Mouse (Mus musculus) intestine, embryonic 14.5 days (tissue): ENCODE measurements around the gene Fbxw7. TPM values are rescaled to one million over a fixed set of nuclear protein-coding genes. Genes with fewer than 3 reads are reported as not detected.
"Not testable (repeated sequence)": the region's sequence is repeated elsewhere in the genome, so short reads cannot be mapped to it uniquely, and the experiment has no call there.

ENCODE experiments used
- ATAC-seq: fragments of 200-750 bp; cut with Nextera tagmentation; replicated peaks from 2 replicates; pipeline ENCODE4 v1.8.0; 2017; ENCODE audit warnings: low read depth, moderate number of reproducible peaks, moderate TSS enrichment, moderate library complexity; ENCODE audit not compliant: low FRiP score, low TSS enrichment
- DNase-seq: peaks from one replicate; pipeline ENCODE4 v3.0.0-alpha.2; 2018; ENCODE audit warnings: low spot score
- H3K27ac ChIP-seq: fragments of 300-500 bp; sonication (generic); 2 replicates; pipeline ENCODE4 v1.5.1; 2014; ENCODE audit warnings: low read depth, mild to moderate bottlenecking, control low read depth
- H3K27me3 ChIP-seq: fragments of 300-500 bp; sonication (generic); replicated peaks from 2 replicates; pipeline ENCODE4 v1.6.1; 2014; ENCODE audit warnings: low read length, control low read depth; ENCODE audit not compliant: control insufficient read depth, insufficient read depth
- H3K36me3 ChIP-seq: fragments of 300-500 bp; sonication (generic); 2 replicates; pipeline ENCODE4 v1.6.1; 2014; ENCODE audit warnings: low read length, control low read depth; ENCODE audit not compliant: control insufficient read depth, insufficient read depth
- H3K4me1 ChIP-seq: fragments of 300-500 bp; sonication (generic); replicated peaks from 2 replicates; pipeline ENCODE4 v1.6.1; 2014; ENCODE audit warnings: low read length, control low read depth, mixed read lengths; ENCODE audit not compliant: control insufficient read depth, insufficient read depth
- H3K4me2 ChIP-seq: fragments of 300-500 bp; sonication (generic); 2 replicates; pipeline ENCODE4 v1.6.1; 2014; ENCODE audit warnings: low read length
- H3K4me3 ChIP-seq: fragments of 300-500 bp; sonication (generic); 2 replicates; pipeline ENCODE4 v1.5.1; 2014; ENCODE audit warnings: low read depth, low read length, control low read depth, mixed read lengths
- H3K9ac ChIP-seq: fragments of 300-500 bp; sonication (generic); 2 replicates; pipeline ENCODE4 v1.6.1; 2014; ENCODE audit warnings: mild to moderate bottlenecking, low read length
- H3K9me3 ChIP-seq: fragments of 300-500 bp; sonication (generic); 2 replicates; pipeline ENCODE4 v1.6.1; 2016; ENCODE audit warnings: low read length, control low read depth; ENCODE audit not compliant: control insufficient read depth
- WGBS: fragments of 180-500 bp; shearing (Covaris S2); extraction: QIAGEN DNeasy Blood & Tissue Kit; methylation state at CpG from one replicate; pipeline ENCODE4 v1.1.7; 2014; 5-methylcytosine and 5-hydroxymethylcytosine counted together
- polyA plus RNA-seq: library from polyadenylated mRNA; unstranded; fragments of >200 nt; fragmentation: Nextera tagmentation; extraction: Ambion mirVana; gene quantifications from 2 replicates; pipeline ENCODE4 v1.2.1, GENCODE M21; 2014

Fbxw7 gene
- polyA plus RNA-seq, 1 experiment from 2014 or later: 12.7 TPM

- H3K27ac ChIP-seq: no peak overlapping the region
- 0 out of 2 replicates have a peak, but pooled peaks cover 3% of the 10 kb centered on the region for H3K4me1 ChIP-seq
- 83% methylated on average over 1 of the region's 1 CpGs for WGBS
- no peak overlapping the region for H3K9ac ChIP-seq
- H3K36me3 ChIP-seq: no peaks in the 10 kb centered on the region
- H3K27me3 ChIP-seq: no peaks in the 10 kb centered on the region
- no peak overlapping the region for H3K4me3 ChIP-seq
- DNase-seq (no peak), ATAC-seq (no peak)
- no peak overlapping the region for H3K4me2 ChIP-seq
- H3K9me3 ChIP-seq: no peaks in the 10 kb centered on the region
Observed at GRCm38 (mm10) chr3:84854440-84854839, 39.4 kb downstream of the Fbxw7 start.

- DNase-seq (no peak), ATAC-seq (no peak)
- no peak overlapping the region for H3K27ac ChIP-seq
- no peak overlapping the region for H3K4me3 ChIP-seq
- no peaks in the 10 kb centered on the region for H3K36me3 ChIP-seq
- no peaks in the 10 kb centered on the region for H3K9me3 ChIP-seq
- H3K4me2 ChIP-seq: no peak overlapping the region
- WGBS: 74% methylated on average over 1 of the region's 1 CpGs
- H3K4me1 ChIP-seq: no peaks in the 10 kb centered on the region
- no peak overlapping the region for H3K9ac ChIP-seq
- no peaks in the 10 kb centered on the region for H3K27me3 ChIP-seq
Observed at GRCm38 (mm10) chr3:84860669-84861068, 45.6 kb downstream of the Fbxw7 start.

GRCm38 (mm10) chr3:84861817-84862216 is 46.7 kb downstream of the Fbxw7 start:
- H3K4me3 ChIP-seq, H3K9me3 ChIP-seq, ATAC-seq, H3K27ac ChIP-seq, H3K27me3 ChIP-seq, H3K4me2 ChIP-seq, H3K36me3 ChIP-seq, H3K9ac ChIP-seq, H3K4me1 ChIP-seq, DNase-seq: not testable (repeated sequence)
- 88% methylated on average over 3 of the region's 3 CpGs for WGBS

GRCm38 (mm10) chr3:84865684-84866083 is 50.6 kb downstream of the Fbxw7 start:
- ATAC-seq: no peak
- Histone ChIP-seq H3K27me3 (no peaks in the 10 kb centered on the region), H3K4me2 (no peak overlapping the region), H3K4me1 (peaks cover 19% of the 10 kb centered on the region), H3K4me3 (no peak overlapping the region), H3K36me3 (no peaks in the 10 kb centered on the region), H3K9ac (no peak overlapping the region), H3K9me3 (no peaks in the 10 kb centered on the region), H3K27ac (no peak overlapping the region)
- 44% methylated on average over 3 of the region's 3 CpGs for WGBS
- DNase-seq: no peak

GRCm38 (mm10) chr3:84866866-84867265 is 51.8 kb downstream of the Fbxw7 start:
- DNase-seq: no peak
- Histone ChIP-seq H3K9ac (no peak overlapping the region), H3K36me3 (no peaks in the 10 kb centered on the region), H3K4me2 (no peak overlapping the region), H3K4me3 (no peak overlapping the region), H3K27ac (no peak overlapping the region), H3K4me1 (peaks cover 19% of the 10 kb centered on the region), H3K9me3 (no peaks in the 10 kb centered on the region), H3K27me3 (no peaks in the 10 kb centered on the region)
- ATAC-seq: no peak
- 43% methylated on average over 4 of the region's 4 CpGs for WGBS

GRCm38 (mm10) chr3:84867434-84867975 is 52.4 kb downstream of the Fbxw7 start:
- ATAC-seq (no peak), DNase-seq (peak; percentile 53)
- peaks cover 19% of the 10 kb centered on the region for H3K4me1 ChIP-seq
- no peaks in the 10 kb centered on the region for H3K36me3 ChIP-seq
- no peaks in the 10 kb centered on the region for H3K9me3 ChIP-seq
- H3K4me3 ChIP-seq: no peak overlapping the region
- no peaks in the 10 kb centered on the region for H3K27me3 ChIP-seq
- H3K4me2 ChIP-seq: no peak overlapping the region
- WGBS: 64% methylated on average over 1 of the region's 1 CpGs
- H3K9ac ChIP-seq: no peak overlapping the region
- no peak overlapping the region for H3K27ac ChIP-seq

- DNase-seq: no peak
- Histone ChIP-seq H3K4me1 (peaks cover 19% of the 10 kb centered on the region), H3K4me3 (no peak overlapping the region), H3K9ac (no peak overlapping the region), H3K27ac (no peak overlapping the region), H3K36me3 (no peaks in the 10 kb centered on the region), H3K9me3 (no peaks in the 10 kb centered on the region), H3K27me3 (no peaks in the 10 kb centered on the region), H3K4me2 (no peak overlapping the region)
- ATAC-seq: no peak
- WGBS: 19% methylated on average over 1 of the region's 1 CpGs
Observed at GRCm38 (mm10) chr3:84867991-84868390, 52.9 kb downstream of the Fbxw7 start.

- H3K4me3 ChIP-seq: no peak overlapping the region
- no peaks in the 10 kb centered on the region for H3K9me3 ChIP-seq
- H3K9ac ChIP-seq: no peak overlapping the region
- peaks cover 22% of the 10 kb centered on the region for H3K4me1 ChIP-seq
- DNase-seq: no peak
- no peak overlapping the region for H3K27ac ChIP-seq
- ATAC-seq: no peak
- no peaks in the 10 kb centered on the region for H3K27me3 ChIP-seq
- H3K4me2 ChIP-seq: no peak overlapping the region
- no peaks in the 10 kb centered on the region for H3K36me3 ChIP-seq
Observed at GRCm38 (mm10) chr3:84870126-84870525, 55.1 kb downstream of the Fbxw7 start.

GRCm38 (mm10) chr3:84875306-84875705 is 60.2 kb downstream of the Fbxw7 start:
- Histone ChIP-seq H3K4me2 (0 out of 2 replicates have a peak overlapping the region, but pooled peaks have one; percentile 5), H3K9me3 (no peaks in the 10 kb centered on the region), H3K9ac (no peak overlapping the region), H3K36me3 (no peaks in the 10 kb centered on the region), H3K27ac (no peak overlapping the region), H3K27me3 (no peaks in the 10 kb centered on the region), H3K4me3 (no peak overlapping the region), H3K4me1 (0 out of 2 replicates have a peak, but pooled peaks cover 3% of the 10 kb centered on the region)
- 40% methylated on average over 9 of the region's 9 CpGs for WGBS
- ATAC-seq: no peak
- no peak for DNase-seq
